Mouse (Mus musculus): ENCODE measurements around the gene Rmi2.

DNA sequence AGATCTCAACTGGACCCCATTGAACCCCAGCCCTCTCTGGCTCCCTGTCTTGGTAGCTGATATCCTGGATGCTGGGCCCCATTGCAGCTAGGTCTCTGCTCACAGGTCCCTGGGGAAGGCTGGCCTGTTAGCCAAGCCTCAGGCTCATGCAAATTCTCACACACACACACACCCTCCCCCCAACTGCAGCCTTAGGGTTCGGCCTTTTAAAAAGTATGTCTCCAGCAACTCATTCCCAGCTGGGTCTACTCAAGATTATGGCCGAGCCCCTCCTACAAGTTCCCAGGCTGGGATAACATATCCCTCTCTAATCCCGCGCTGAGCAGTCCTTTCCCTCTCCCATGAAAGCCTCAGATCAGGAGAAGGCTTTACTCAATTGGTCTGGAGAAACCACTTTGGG lies 13.5 kb upstream of the Rmi2 start:
- TF ChIP-seq EP300 (IDR thresholded peaks at IDR 0.05; ENCODE audit: insufficient read depth, low read depth, low read length), result no peak
- TF ChIP-seq CTCF (IDR thresholded peaks at IDR 0.05; ENCODE audit: low read depth, low read length), result no peak
